ENCODE assay signal across 16 mouse cellular contexts in genomic region chr7:84246878-84247277, GRCm38 (mm10).
"Had no signal": no experiment of that assay in that cellular context is flagged by ENCODE, and none has a peak within 500 bp of the region (broad histone marks: within the 10 kb centered on the region; RNA-seq: fewer than 3 reads in every experiment).

No protein-coding gene starts in this region.

- DNase-seq: kidney, adult 9 months; layer of hippocampus, adult 9-11 months; layer of hippocampus, postnatal 36 days; lung, embryonic 14.5 days; lung, postnatal 10 days; lung, postnatal 4 days; retina, postnatal 1 day; right cerebral cortex, postnatal 4 days; thymus, postnatal 4 days had no signal

- ATAC-seq: hindbrain, embryonic 16.5 days; inflammation-experienced regulatory T-cells, adult 6 months; liver, embryonic 12.5 days; midbrain, embryonic 15.5 days had no signal

- H3K4me2 ChIP-seq: limb, embryonic 15.5 days; liver, embryonic 12.5 days; lung, embryonic 14.5 days; midbrain, embryonic 15.5 days; neural tube, embryonic 13.5 days had no signal

- H3K9me3 ChIP-seq: limb, embryonic 15.5 days; liver, embryonic 12.5 days; midbrain, embryonic 10.5 days; midbrain, embryonic 15.5 days; neural tube, embryonic 13.5 days had no signal

- H3K27me3 ChIP-seq: limb, embryonic 15.5 days; liver, embryonic 12.5 days; midbrain, embryonic 15.5 days; neural tube, embryonic 13.5 days had no signal

- H3K4me3 ChIP-seq: limb, embryonic 15.5 days; liver, embryonic 12.5 days; midbrain, embryonic 10.5 days; midbrain, embryonic 15.5 days; neural tube, embryonic 13.5 days had no signal

- H3K36me3 ChIP-seq: limb, embryonic 15.5 days; liver, embryonic 12.5 days; midbrain, embryonic 15.5 days had no signal

- H3K4me1 ChIP-seq: liver, embryonic 12.5 days; midbrain, embryonic 15.5 days; neural tube, embryonic 13.5 days had no signal

- H3K9ac ChIP-seq: limb, embryonic 15.5 days; liver, embryonic 12.5 days; lung, embryonic 14.5 days; midbrain, embryonic 15.5 days; neural tube, embryonic 13.5 days had no signal

- H3K27ac ChIP-seq: limb, embryonic 15.5 days; liver, embryonic 12.5 days; midbrain, embryonic 15.5 days; neural tube, embryonic 13.5 days had no signal
